Mouse (Mus musculus) ES-E14 (cell line): Measurements from ENCODE around the gene Syngr2. TPM values are rescaled to one million over a fixed set of nuclear protein-coding genes. Genes with fewer than 3 reads are reported as not detected.

Source experiments
- DNase-seq: peaks from one replicate; pipeline ENCODE4 v3.0.0-alpha.2; 2013; ENCODE audit warnings: low read depth, low spot score
- H3K27ac ChIP-seq: 2 replicates; pipeline ENCODE4 v1.5.1; 2012; ENCODE audit warnings: low read depth, mild to moderate bottlenecking, low read length, moderate library complexity, mixed read lengths; ENCODE audit not compliant: poor library complexity, insufficient read depth, severe bottlenecking
- H3K36me3 ChIP-seq: 2 replicates; pipeline ENCODE4 v1.6.1; 2012; ENCODE audit warnings: mild to moderate bottlenecking, low read length, moderate library complexity, mixed read lengths; ENCODE audit not compliant: control insufficient read depth, poor library complexity, insufficient read depth, severe bottlenecking
- H3K4me1 ChIP-seq, 2 experiments: fragments of 150-350 bp in 1 of 2; sonication (generic) in 1 of 2; 2 replicates each; pipeline ENCODE4 v1.6.1; 2012; ENCODE audit warnings: low read length in 2 of 2, mild to moderate bottlenecking in 1 of 2, mixed read lengths in 1 of 2; ENCODE audit not compliant: control insufficient read depth in 2 of 2, insufficient read depth in 2 of 2, poor library complexity in 1 of 2
- H3K4me3 ChIP-seq, 2 experiments: fragments of 150-350 bp in 1 of 2; sonication (generic) in 1 of 2; 2 replicates each; pipeline ENCODE4 v1.5.1; 2012; ENCODE audit warnings: low read length in 2 of 2, low read depth in 1 of 2, mild to moderate bottlenecking in 1 of 2, mixed read lengths in 1 of 2; ENCODE audit not compliant: insufficient read depth in 1 of 2, poor library complexity in 1 of 2, severe bottlenecking in 1 of 2
- H3K9ac ChIP-seq: 2 replicates; pipeline ENCODE4 v1.6.1; 2012; ENCODE audit warnings: low read depth, mild to moderate bottlenecking, low read length, mixed read lengths; ENCODE audit not compliant: poor library complexity, insufficient read depth, severe bottlenecking
- H3K9me3 ChIP-seq: fragments of 150-350 bp; sonication (generic); 2 replicates; pipeline ENCODE4 v1.6.1; 2012; ENCODE audit warnings: low read depth, mild to moderate bottlenecking, low read length; ENCODE audit not compliant: control insufficient read depth, insufficient read depth
- CHD2 ChIP-seq: IDR thresholded peaks from 2 replicates; pipeline ENCODE4 v1.6.1; 2014; ENCODE audit warnings: mild to moderate bottlenecking, low read depth, low read length, inconsistent platforms
- HCFC1 ChIP-seq: IDR thresholded peaks from 2 replicates; pipeline ENCODE4 v1.6.1; 2012; ENCODE audit warnings: low read length, inconsistent platforms, borderline replicate concordance; ENCODE audit not compliant: insufficient read depth
- MAFK ChIP-seq: IDR thresholded peaks from 2 replicates; pipeline ENCODE4 v1.6.1; 2014; ENCODE audit warnings: mild to moderate bottlenecking, low read depth, low read length, inconsistent platforms; ENCODE audit not compliant: insufficient read depth
- ZC3H11A ChIP-seq: IDR thresholded peaks from 2 replicates; pipeline ENCODE4 v1.6.1; 2012; ENCODE audit warnings: low read depth, mild to moderate bottlenecking, inconsistent platforms, low read length, borderline replicate concordance
- ZNF384 ChIP-seq: IDR thresholded peaks from 2 replicates; pipeline ENCODE4 v1.6.1; 2012; ENCODE audit warnings: low read depth, low read length, inconsistent platforms
- in situ Hi-C, 2 experiments: fragments of 600-800 bp; cut with MboI; formaldehyde crosslinking; loops; one replicate each; pipeline ENCODE4 v1.15.1; 2025; ENCODE audit warnings: low sequenced_read_pairs in 2 of 2, inconsistent platforms in 1 of 2; ENCODE audit not compliant: unreplicated experiment in 2 of 2
- total RNA-seq: library from RNA; depleted of rRNA; stranded (reverse); fragments of 300-350 nt; gene quantifications from 2 replicates; pipeline ENCODE4 v1.2.3, GENCODE M21; 2012

Syngr2 gene
- total RNA-seq, 1 experiment = 69.6 TPM

DNA sequence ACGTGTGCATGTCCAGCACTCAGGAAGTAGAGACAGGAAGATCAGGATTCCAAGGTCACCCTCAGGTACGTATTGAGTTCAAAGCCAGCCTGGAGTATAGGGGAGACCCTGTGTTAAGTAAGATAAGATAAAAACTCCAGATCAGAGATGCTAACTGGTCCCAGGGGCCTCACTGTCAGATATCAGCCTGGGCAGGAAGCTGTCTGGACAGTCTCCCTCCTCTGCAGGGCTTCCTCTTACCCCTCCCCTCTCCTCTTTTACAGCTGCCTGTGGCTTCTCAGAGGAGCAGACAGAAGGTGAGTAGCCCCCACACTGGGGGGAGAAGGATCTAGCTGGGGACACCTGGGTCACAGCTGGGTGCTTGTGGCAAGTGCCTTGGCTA, 11.3 kb upstream of the Syngr2 start:
- Histone ChIP-seq H3K4me3 (no peak overlapping the region), H3K27ac (no peak overlapping the region), H3K9me3 (no peaks in the 10 kb centered on the region), H3K4me1 (peaks cover 0 to 13% of the 10 kb centered on the region in 2 experiments; a peak in 1 of 4 replicates), H3K9ac (no peak overlapping the region), H3K36me3 (no peaks in the 10 kb centered on the region)
- DNase-seq = no peak
- no peak for TF ChIP-seq ZC3H11A
- no peak for TF ChIP-seq CHD2
- no peak for TF ChIP-seq MAFK
- no peak for TF ChIP-seq ZNF384
- in situ Hi-C loops = no loop called here

DNA sequence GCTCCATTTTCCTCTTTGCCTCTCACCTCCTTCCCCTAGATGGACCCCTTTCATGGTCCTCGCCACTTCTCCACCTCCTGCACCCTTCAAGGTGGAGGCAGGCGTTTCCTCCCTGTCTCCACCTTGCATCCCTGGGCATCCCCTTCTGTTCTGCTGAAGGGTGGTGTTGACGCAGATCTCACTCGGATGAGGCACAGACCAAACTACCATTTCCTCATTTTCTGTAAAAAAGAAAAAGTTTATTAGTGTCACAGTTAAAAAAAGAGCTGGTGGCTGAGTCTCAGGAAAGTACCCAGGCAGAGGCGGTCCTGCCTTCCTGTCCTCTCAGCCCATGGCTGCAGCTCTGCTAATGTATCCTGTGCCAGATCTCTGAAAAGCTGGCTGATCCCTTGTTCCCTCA, 10.3 kb upstream of the Syngr2 start:
- TF ChIP-seq MAFK (no peak), HCFC1 (no peak), ZNF384 (no peak), CHD2 (no peak), ZC3H11A (no peak)
- H3K27ac ChIP-seq = no peak overlapping the region
- H3K4me1 ChIP-seq = peaks cover 0 to 13% of the 10 kb centered on the region in 2 experiments; a peak in 1 of 4 replicates
- H3K4me3 ChIP-seq = no peak overlapping the region
- H3K36me3 ChIP-seq = no peaks in the 10 kb centered on the region
- no peak overlapping the region for H3K9ac ChIP-seq
- no peaks in the 10 kb centered on the region for H3K9me3 ChIP-seq
- no peak for DNase-seq
- in situ Hi-C loops = no loop called here

DNA sequence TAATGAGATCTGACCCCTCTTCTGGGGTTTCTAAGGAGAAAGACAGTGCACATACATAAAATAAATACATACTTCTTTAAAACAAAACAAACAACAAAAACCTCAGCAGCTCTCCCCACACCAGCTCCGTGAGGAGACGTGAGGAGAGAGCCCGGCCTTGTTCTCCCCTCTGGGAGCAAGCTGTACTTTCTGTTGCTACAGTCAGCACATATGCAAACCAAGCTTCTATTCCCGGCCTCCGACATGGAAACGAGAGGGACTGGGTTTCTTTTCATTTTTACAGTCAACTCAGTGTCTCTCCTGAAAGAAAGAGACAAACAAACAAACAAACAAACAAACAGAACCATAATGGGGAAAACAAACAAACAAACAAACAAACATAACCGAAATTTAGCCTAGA, 9.4 kb upstream of the Syngr2 start:
- Histone ChIP-seq H3K9me3 (no peaks in the 10 kb centered on the region), H3K4me3 (no peak overlapping the region), H3K9ac (no peak overlapping the region), H3K4me1 (peaks cover 0 to 11% of the 10 kb centered on the region in 2 experiments; a peak in 1 of 4 replicates), H3K36me3 (no peaks in the 10 kb centered on the region), H3K27ac (no peak overlapping the region)
- no peak for DNase-seq
- in situ Hi-C loops = loop anchor here in 1 of 2 experiments (25.0 kb wide), 1 partner anchor 413 kb away; no protein-coding TSS in a partner anchor
- TF ChIP-seq CHD2 = no peak
- no peak for TF ChIP-seq ZC3H11A
- TF ChIP-seq ZNF384 = no peak
- no peak for TF ChIP-seq HCFC1
- no peak for TF ChIP-seq MAFK

DNA sequence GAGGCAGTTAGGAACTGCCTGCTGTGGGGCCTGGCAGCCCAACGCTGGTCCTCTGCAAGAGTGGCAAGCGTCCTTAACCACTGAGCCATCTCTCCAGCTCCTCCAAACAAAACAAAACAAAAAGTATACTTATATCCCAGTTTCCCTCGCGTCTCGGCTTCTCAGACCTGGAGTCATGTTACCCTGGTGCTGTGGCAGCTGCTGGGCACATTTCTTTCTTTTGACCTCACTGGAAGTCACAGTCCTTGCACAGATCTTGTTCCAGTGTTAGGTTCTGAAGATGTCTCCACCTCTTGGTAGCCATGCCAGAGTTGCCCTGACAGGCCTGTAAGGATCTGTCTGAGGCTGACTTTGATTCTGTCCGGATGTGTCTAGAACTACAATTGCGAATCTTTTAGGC, 7.8 kb upstream of the Syngr2 start:
- Histone ChIP-seq H3K9ac (no peak overlapping the region), H3K4me1 (peaks cover 0 to 13% of the 10 kb centered on the region in 2 experiments; a peak in 1 of 4 replicates), H3K9me3 (no peaks in the 10 kb centered on the region), H3K36me3 (no peaks in the 10 kb centered on the region), H3K27ac (no peak overlapping the region), H3K4me3 (no peak overlapping the region)
- no peak for TF ChIP-seq ZC3H11A
- TF ChIP-seq CHD2 = no peak
- no peak for DNase-seq
- in situ Hi-C loops = loop anchor here in 1 of 2 experiments (25.0 kb wide), 1 partner anchor 414 kb away; no protein-coding TSS in a partner anchor

DNA sequence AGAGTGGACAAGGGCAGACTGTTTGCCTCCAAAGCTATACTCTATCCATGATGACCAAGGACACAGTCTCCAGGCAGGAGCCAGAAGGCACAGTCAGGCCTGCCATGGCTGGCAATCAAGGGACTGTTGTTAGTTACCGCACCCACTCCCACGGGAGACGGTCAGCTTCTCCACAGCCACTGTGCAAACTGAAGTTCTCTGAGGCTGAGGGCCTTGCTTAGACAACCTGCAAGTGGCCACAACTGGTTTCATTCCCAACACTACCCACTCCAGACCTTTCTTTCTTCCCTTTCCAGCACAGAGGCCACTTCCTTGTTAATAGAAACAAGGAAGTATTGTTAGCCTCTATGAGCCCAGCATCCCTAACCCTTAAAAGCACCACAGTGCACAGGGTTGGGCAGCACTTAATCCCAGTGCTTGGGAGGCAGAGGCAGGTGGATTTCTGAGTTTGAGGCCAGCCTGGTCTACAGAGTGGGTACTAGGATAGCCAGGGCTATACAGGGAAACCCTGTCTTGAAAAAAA, 6.2 kb upstream of the Syngr2 start:
- H3K4me1 ChIP-seq = peaks cover 0 to 7% of the 10 kb centered on the region in 2 experiments; a peak in 1 of 4 replicates
- H3K9ac ChIP-seq = no peak overlapping the region
- no peaks in the 10 kb centered on the region for H3K36me3 ChIP-seq
- DNase-seq = no peak
- H3K4me3 ChIP-seq = no peak overlapping the region
- no peak overlapping the region for H3K27ac ChIP-seq
- in situ Hi-C loops = loop anchor here in 1 of 2 experiments (25.0 kb wide), 1 partner anchor 416 kb away; no protein-coding TSS in a partner anchor
- TF ChIP-seq HCFC1 (no peak), ZNF384 (no peak), ZC3H11A (no peak), MAFK (no peak), CHD2 (no peak)
- no peaks in the 10 kb centered on the region for H3K9me3 ChIP-seq
